ENCODE assay signal across 21 mouse cellular contexts in genomic region chr11:9285759-9286158, GRCm38 (mm10).
"Had no signal": no experiment of that assay in that cellular context is flagged by ENCODE, and none has a peak within 500 bp of the region (broad histone marks: within the 10 kb centered on the region; RNA-seq: fewer than 3 reads in every experiment).

No protein-coding gene starts in this region.

- DNase-seq: lung, adult 2 months; lung, postnatal 14 days; midbrain, embryonic 14.5 days; retina, postnatal 1 day; right cerebral cortex, adult 18-20 months; right cerebral cortex, postnatal 14 days; thymus, adult 2 months; thymus, postnatal 25 days; thymus, postnatal 4 days had no signal

- H3K4me3 ChIP-seq: lung, embryonic 15.5 days; megakaryocyte, embryonic 14.5 days; midbrain, embryonic 12.5 days; myocyte; neural tube, embryonic 13.5 days; neural tube, embryonic 15.5 days; stomach, embryonic 15.5 days had no signal

- ATAC-seq: lung, postnatal 0 days; midbrain, embryonic 16.5 days had no signal

- H3K27me3 ChIP-seq: lung, embryonic 15.5 days; megakaryocyte, embryonic 14.5 days; midbrain, embryonic 12.5 days; neural tube, embryonic 13.5 days; neural tube, embryonic 15.5 days; stomach, embryonic 15.5 days had no signal

- H3K4me1 ChIP-seq: lung, embryonic 15.5 days; megakaryocyte, embryonic 14.5 days; midbrain, embryonic 12.5 days; neural tube, embryonic 13.5 days; neural tube, embryonic 15.5 days; stomach, embryonic 15.5 days had no signal

- H3K27ac ChIP-seq: liver, embryonic 14.5 days; lung, embryonic 15.5 days; macrophage; midbrain, embryonic 12.5 days; neural tube, embryonic 13.5 days; neural tube, embryonic 15.5 days; stomach, embryonic 15.5 days; stomach, postnatal 0 days had no signal

- H3K9me3 ChIP-seq: lung, embryonic 15.5 days; megakaryocyte, embryonic 14.5 days; midbrain, embryonic 12.5 days; neural tube, embryonic 13.5 days; neural tube, embryonic 15.5 days; stomach, embryonic 15.5 days had no signal

- H3K36me3 ChIP-seq: lung, embryonic 15.5 days; midbrain, embryonic 12.5 days; neural tube, embryonic 13.5 days; neural tube, embryonic 15.5 days; stomach, embryonic 15.5 days had no signal
